Mouse (Mus musculus): Measurements from ENCODE around the gene A930017K11Rik. TPM values are rescaled to one million over a fixed set of nuclear protein-coding genes. Genes with fewer than 3 reads are reported as not detected.

A930017K11Rik gene
- total and polyA plus RNA-seq, 3 experiments, result not detected

DNA sequence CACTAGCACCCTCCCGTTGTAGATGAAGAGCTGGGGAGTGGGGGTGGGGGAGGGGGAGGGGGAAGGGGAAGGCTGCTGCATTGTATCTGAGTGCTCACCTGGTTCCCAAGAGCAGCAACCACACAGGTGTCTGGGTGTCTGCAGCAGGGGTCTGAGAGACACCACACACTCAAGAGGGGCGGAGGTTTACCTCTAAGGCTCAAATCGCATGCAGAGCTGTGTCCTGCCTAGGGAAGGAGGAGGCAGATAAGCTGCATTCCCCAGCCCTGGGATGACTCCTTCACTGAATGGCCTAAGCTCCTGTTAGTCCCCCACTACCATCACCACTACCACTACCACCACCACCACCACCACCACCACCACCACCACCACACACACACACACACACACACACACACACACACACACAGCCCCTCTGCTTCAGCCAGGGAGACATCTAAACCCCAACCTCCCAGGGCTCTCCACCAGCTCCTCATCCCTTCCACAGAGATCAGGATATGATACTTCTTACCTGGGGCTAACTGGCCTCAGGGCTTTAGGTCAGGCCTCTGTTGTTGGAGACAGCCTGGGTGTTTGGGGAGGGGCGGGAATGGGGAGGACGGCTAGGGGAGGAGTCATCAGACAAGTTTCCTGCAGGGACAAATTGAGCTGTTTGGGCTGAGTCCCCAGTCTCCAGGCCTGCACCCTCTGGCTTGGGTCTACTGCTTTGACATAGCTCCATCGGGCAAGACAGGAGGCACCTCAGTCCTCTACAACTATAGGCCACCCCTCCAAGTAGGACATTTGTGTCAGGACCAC, 7.8 kb downstream of the A930017K11Rik start, which contains the start of the genes Pigq and Nhlrc4:
Pigq (minus strand) TSS at position 571 of the 798 bp plus-strand sequence.
Nhlrc4 (minus strand) TSS at position 596 of the 798 bp plus-strand sequence.
- Histone ChIP-seq H3K9me3 (replicated peaks; ENCODE audit: low read length) (no peaks in the 10 kb centered on the region), H3K4me2 (ENCODE audit: insufficient read depth, low read depth, poor library complexity, severe bottlenecking) (no peak within 1 kb of the TSS), H3K27ac (ENCODE audit: insufficient read depth, low read depth) (no peak within 1 kb of the TSS), H3K4me3 (replicated peaks in 1 of 3; ENCODE audit: low read depth in 2 of 3, low read length in 2 of 3, poor library complexity in 1 of 3) (no peak within 1 kb of the TSS), H3K9ac (ENCODE audit: insufficient read depth, low read depth) (no peak within 1 kb of the TSS), H3K27me3 (replicated peaks) (peaks cover 28% of the 10 kb centered on the region), H3K79me2 (replicated peaks; ENCODE audit: control insufficient read depth, extremely low read depth, insufficient read depth, poor library complexity, severe bottlenecking) (peaks cover 14% of the 10 kb centered on the region), H3K4me1 (ENCODE audit: control insufficient read depth in 1 of 2, insufficient read depth in 2 of 2) (peaks cover 12 to 26% of the 10 kb centered on the region in 2 experiments; a peak in 3 of 4 replicates), H3K36me3 (replicated peaks in 1 of 2; ENCODE audit: control insufficient read depth in 1 of 2, insufficient read depth in 1 of 2, low read length in 1 of 2) (peaks cover 0 to 3% of the 10 kb centered on the region in 2 experiments)
- DNase-seq (ENCODE audit: extremely low read depth), result no peak
- in situ Hi-C loops (cut with MboI; ENCODE audit: low pct_ligation_motif_present, low pct_unique_long_range_greater_than_20kb, low sequenced_read_pairs) (no loop called here), dilution Hi-C loops (cut with MboI; ENCODE audit: extremely low pct_ligation_motif_present, extremely low pct_unique_long_range_greater_than_20kb, low sequenced_read_pairs) (no loop called here)
- no peak for TF ChIP-seq TBP (conservative IDR thresholded peaks at IDR 0.05; ENCODE audit: low read depth, low read length)
- TF ChIP-seq CHD2 (IDR thresholded peaks at IDR 0.05; ENCODE audit: low read length), result no peak
- TF ChIP-seq MEF2A (IDR thresholded peaks at IDR 0.05; ENCODE audit: borderline replicate concordance, low read depth, low read length), result no peak
- TF ChIP-seq BHLHE40 (IDR thresholded peaks at IDR 0.05; ENCODE audit: low read depth, low read length), result no peak

DNA sequence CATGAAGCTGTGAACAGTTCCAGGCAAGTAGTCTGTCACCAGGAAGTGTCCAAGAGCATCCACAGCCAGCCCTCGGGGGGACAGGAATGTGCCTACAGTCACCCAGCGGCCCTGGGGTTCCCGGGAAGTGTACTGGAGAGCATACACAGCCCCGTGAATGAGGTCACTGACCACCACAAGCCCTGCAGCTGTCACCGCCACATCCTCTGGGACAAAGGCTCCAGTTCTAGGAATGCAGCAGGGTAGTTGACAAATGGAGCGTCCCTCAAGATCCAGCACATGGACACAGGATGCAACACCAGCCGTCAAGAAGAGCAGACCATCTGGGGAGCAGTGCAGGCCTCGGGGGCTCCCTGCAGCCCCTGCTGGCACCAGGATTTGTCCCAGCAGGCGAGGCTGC, 8.6 kb downstream of the A930017K11Rik start:
- H3K9ac ChIP-seq (ENCODE audit: insufficient read depth, low read depth), result no peak overlapping the region
- no peak overlapping the region for H3K4me2 ChIP-seq (ENCODE audit: insufficient read depth, low read depth, poor library complexity, severe bottlenecking)
- peaks cover 2 to 9% of the 10 kb centered on the region in 2 experiments for H3K36me3 ChIP-seq (replicated peaks in 1 of 2; ENCODE audit: control insufficient read depth in 1 of 2, insufficient read depth in 1 of 2, low read length in 1 of 2)
- H3K4me3 ChIP-seq (replicated peaks in 1 of 3; ENCODE audit: low read depth in 2 of 3, low read length in 2 of 3, poor library complexity in 1 of 3), result no peak overlapping the region
- H3K4me1 ChIP-seq (ENCODE audit: control insufficient read depth in 1 of 2, insufficient read depth in 2 of 2), result peaks cover 12 to 26% of the 10 kb centered on the region in 2 experiments; a peak in 3 of 4 replicates
- DNase-seq (ENCODE audit: extremely low read depth), result no peak
- peaks cover 16% of the 10 kb centered on the region for H3K79me2 ChIP-seq (replicated peaks; ENCODE audit: control insufficient read depth, extremely low read depth, insufficient read depth, poor library complexity, severe bottlenecking)
- peaks cover 28% of the 10 kb centered on the region for H3K27me3 ChIP-seq (replicated peaks)
- in situ Hi-C loops (cut with MboI; ENCODE audit: low pct_ligation_motif_present, low pct_unique_long_range_greater_than_20kb, low sequenced_read_pairs), result no loop called here
- dilution Hi-C loops (cut with MboI; ENCODE audit: extremely low pct_ligation_motif_present, extremely low pct_unique_long_range_greater_than_20kb, low sequenced_read_pairs), result no loop called here
- TF ChIP-seq ZMIZ1 (IDR thresholded peaks at IDR 0.05; ENCODE audit: low read depth, low read length), result no peak
- no peak for TF ChIP-seq ELF1 (IDR thresholded peaks at IDR 0.05; ENCODE audit: low read depth, low read length)
- TF ChIP-seq KAT2A (IDR thresholded peaks at IDR 0.05; ENCODE audit: insufficient replicate concordance, low read length), result no peak
- TF ChIP-seq CHD2 (IDR thresholded peaks at IDR 0.05; ENCODE audit: low read length), result no peak
- no peak for TF ChIP-seq CHD1 (IDR thresholded peaks at IDR 0.05; ENCODE audit: low read depth, low read length)
- TF ChIP-seq SMC3 (IDR thresholded peaks at IDR 0.05; ENCODE audit: low read depth, low read length), result no peak
- no peak overlapping the region for H3K27ac ChIP-seq (ENCODE audit: insufficient read depth, low read depth)
- H3K9me3 ChIP-seq (replicated peaks; ENCODE audit: low read length), result no peaks in the 10 kb centered on the region

DNA sequence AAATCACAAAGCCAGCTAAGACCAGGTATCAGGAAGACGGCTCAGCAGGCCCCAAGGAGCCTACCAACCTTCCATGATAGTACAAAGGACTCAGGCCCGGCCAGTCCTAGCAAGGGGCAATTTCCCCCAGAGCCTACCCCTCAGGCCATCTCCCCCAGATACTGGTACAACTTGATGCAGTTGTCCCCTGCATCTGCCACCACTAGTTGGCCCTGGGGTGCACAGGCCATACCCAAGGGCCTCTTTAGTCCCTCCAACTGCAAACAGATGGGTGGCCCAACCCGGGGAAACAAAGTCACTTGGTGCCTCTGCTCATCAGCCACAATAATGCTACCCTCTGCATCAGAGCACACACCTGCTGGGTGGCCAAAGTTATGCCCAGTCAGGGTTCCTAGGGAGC, 9.1 kb downstream of the A930017K11Rik start:
- Histone ChIP-seq H3K4me1 (ENCODE audit: control insufficient read depth in 1 of 2, insufficient read depth in 2 of 2) (peaks cover 12 to 26% of the 10 kb centered on the region in 2 experiments; a peak in 3 of 4 replicates), H3K36me3 (replicated peaks in 1 of 2; ENCODE audit: control insufficient read depth in 1 of 2, insufficient read depth in 1 of 2, low read length in 1 of 2) (peaks cover 3 to 12% of the 10 kb centered on the region in 2 experiments), H3K9ac (ENCODE audit: insufficient read depth, low read depth) (no peak overlapping the region), H3K4me2 (ENCODE audit: insufficient read depth, low read depth, poor library complexity, severe bottlenecking) (no peak overlapping the region), H3K9me3 (replicated peaks; ENCODE audit: low read length) (no peaks in the 10 kb centered on the region), H3K79me2 (replicated peaks; ENCODE audit: control insufficient read depth, extremely low read depth, insufficient read depth, poor library complexity, severe bottlenecking) (peaks cover 16% of the 10 kb centered on the region), H3K27ac (ENCODE audit: insufficient read depth, low read depth) (no peak overlapping the region), H3K27me3 (replicated peaks) (peaks cover 24% of the 10 kb centered on the region), H3K4me3 (replicated peaks in 1 of 3; ENCODE audit: low read depth in 2 of 3, low read length in 2 of 3, poor library complexity in 1 of 3) (no peak overlapping the region)
- in situ Hi-C loops (cut with MboI; ENCODE audit: low pct_ligation_motif_present, low pct_unique_long_range_greater_than_20kb, low sequenced_read_pairs) (no loop called here), dilution Hi-C loops (cut with MboI; ENCODE audit: extremely low pct_ligation_motif_present, extremely low pct_unique_long_range_greater_than_20kb, low sequenced_read_pairs) (no loop called here)
- TF ChIP-seq MYC (IDR thresholded peaks at IDR 0.05; ENCODE audit: low read depth, low read length) (no peak), TCF12 (IDR thresholded peaks at IDR 0.05; ENCODE audit: low read depth, low read length) (no peak), RCOR1 (conservative IDR thresholded peaks at IDR 0.05; ENCODE audit: low read depth, low read length) (no peak), NELFE (IDR thresholded peaks at IDR 0.05; ENCODE audit: low read depth, low read length) (no peak), MAX (IDR thresholded peaks at IDR 0.05; ENCODE audit: low read length) (no peak), ETS1 (conservative IDR thresholded peaks at IDR 0.05; ENCODE audit: low read depth, low read length) (no peak), MEF2A (IDR thresholded peaks at IDR 0.05; ENCODE audit: borderline replicate concordance, low read depth, low read length) (no peak), MXI1 (IDR thresholded peaks at IDR 0.05; ENCODE audit: low read depth, low read length) (no peak), JUND (conservative IDR thresholded peaks at IDR 0.05; ENCODE audit: low read depth, low read length) (no peak), POLR2AphosphoS2 (IDR thresholded peaks at IDR 0.05; ENCODE audit: low read depth, low read length) (no peak)
- DNase-seq (ENCODE audit: extremely low read depth), result no peak

All from CH12.LX (cell line).